Mouse (Mus musculus) cerebellum, postnatal 10 days (tissue): ENCODE data around the gene Trim67.

Experiments
- DNase-seq, 2 experiments: peaks; one replicate each; pipeline ENCODE4 v3.0.0; 2021; ENCODE audit warnings: mixed read lengths in 2 of 2

The Trim67 gene

GRCm38 (mm10) chr8:124792708-124793107 lies at the start of gene Trim67:
Trim67 (plus strand) TSS chr8:124793092.
- peak; percentile 95 to 98 for DNase-seq

DNA sequence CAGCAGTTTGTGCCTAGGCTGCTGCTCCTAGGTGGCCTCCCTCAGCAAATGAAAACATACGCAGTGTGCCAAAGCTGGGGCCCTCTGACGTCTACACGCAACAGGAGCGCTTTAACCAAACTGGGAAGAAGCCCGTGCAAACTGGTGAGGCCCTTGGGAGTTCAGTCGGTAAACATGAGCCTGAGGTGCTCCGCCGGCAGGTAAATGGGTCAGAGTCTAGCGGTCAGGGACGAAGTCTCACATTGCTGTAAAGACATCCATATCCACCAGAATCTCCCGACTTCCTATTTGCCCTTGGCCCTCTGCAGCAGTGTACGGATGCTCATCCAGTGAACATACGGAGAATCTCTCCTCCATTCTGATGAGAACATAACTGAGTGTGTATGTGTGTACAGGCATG lies 46.2 kb upstream of the Trim67 start:
- DNase-seq: no peak

GRCm38 (mm10) chr8:124751191-124751590 lies 41.7 kb upstream of the Trim67 start:
- DNase-seq: peak; percentile 20 to 30

DNA sequence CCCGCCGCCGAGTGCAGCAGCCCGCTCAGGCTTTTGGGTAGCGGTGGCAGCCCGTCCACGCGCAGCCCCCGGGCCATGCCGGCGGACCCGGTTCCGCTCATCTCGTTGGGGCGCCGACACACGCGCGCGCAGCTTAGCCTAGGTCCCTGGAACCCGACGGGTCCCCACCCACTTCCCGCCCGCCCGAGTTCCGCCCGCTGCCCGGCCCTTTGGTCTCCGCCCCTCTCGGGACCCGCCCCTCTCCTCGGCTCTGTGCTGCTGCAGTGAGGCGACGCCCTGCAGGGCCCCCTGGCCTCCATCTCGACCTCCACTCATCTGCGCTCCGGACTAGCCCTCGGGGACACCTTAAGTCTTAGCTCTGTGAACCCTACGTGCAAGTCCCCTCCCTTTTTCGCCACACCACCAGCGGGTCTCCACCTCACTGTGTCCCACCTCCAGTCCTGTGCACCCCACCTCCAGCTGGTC lies 41.2 kb upstream of the Trim67 start, which contains the start of gene Fam89a:
Fam89a (minus strand) TSS at position 124 of the 465 bp plus-strand sequence.
- DNase-seq: peak; percentile 33 to 48

DNA sequence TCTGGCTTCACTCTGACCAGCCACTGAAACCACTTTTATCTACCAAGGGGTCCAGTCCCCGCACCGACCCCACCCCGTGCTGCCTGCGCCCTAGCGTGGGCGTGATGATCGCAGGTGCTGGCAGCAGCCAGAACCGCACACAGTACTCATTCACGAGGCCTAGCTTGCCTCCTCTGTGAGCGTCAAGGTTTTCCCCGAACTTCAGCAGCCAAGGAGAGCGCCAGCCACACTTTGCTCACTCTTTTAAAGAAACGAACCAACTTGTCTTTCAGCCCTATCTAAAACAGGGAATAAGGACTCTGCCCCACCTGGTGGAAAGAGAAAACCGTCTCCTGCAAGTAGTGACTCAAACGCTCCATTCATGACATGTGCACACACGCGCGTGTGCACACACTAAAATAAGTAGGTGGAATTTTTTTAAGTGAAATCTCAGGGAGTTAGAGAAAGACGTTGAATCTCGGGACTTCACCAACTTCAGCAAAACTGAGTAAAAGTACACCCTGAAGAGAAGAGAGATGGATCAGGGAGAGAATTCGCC lies 40.5 kb upstream of the Trim67 start:
- DNase-seq: no peak

GRCm38 (mm10) chr8:124754101-124754791 lies 38.6 kb upstream of the Trim67 start:
- peak; percentile 36 to 55 for DNase-seq

GRCm38 (mm10) chr8:124754792-124755190 lies 38.1 kb upstream of the Trim67 start:
- DNase-seq: no peak

DNA sequence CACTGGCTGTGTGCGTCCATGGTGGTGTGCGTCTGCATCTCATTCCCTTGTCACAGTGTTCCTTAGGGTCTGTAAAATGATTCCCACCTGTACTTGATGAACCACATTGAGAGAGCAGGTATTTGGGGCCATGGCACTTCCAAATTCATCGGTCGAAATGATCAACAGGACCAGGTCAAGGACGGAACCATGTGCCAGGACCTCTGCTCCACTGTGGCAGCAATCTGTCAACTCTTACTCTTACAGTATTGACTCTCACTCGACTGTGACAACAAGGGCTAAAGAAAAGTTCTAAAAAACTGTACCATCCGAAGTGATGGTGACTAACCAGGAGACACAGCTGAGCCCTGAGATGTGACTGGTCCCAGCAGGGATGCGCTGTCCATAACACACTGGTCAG lies 37.4 kb upstream of the Trim67 start:
- DNase-seq: no peak

- DNase-seq: no peak
Measured at GRCm38 (mm10) chr8:124756153-124756552, 36.7 kb upstream of the Trim67 start.

DNA sequence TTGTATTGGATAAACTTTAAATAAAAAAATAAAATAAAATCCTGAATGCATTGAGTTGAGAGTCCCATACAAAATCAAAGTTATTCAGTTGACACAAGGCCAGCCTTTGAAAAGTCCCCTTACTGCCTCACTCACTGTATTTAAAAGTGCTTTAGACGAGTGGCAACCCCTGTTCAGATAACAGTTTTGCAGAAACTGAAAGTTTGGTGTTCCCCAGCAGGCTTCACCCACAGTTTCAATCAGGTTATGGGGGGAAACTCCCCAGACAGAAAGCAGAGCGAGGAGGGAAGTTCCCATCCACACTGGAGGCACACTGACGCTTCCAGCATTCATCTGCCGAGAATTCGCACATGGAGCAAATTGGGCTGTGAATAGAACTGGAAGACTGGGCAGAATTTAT lies 36.3 kb upstream of the Trim67 start:
- DNase-seq: no peak

DNA sequence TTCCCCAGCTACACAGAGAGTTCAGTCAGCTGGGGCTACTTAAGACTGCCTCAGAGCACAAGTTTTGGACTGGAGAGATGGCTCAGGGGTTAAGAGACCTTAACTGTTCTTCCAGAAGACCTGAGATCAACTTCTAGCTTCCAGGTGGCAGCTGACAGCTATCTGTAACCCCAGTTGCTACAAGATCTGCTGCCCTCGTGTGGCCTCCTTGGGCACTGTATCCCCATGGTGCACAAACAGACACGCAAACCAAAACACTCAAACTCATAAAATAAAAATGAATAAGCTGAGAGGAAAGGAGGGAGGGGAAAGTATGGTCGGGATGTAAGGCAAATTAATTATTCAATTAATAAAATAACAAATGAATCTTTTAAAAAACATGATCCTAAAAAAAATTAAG lies 34.3 kb upstream of the Trim67 start:
- DNase-seq: peak; percentile 73 to 76

GRCm38 (mm10) chr8:124763061-124763460 lies 29.8 kb upstream of the Trim67 start:
- DNase-seq: no peak

DNA sequence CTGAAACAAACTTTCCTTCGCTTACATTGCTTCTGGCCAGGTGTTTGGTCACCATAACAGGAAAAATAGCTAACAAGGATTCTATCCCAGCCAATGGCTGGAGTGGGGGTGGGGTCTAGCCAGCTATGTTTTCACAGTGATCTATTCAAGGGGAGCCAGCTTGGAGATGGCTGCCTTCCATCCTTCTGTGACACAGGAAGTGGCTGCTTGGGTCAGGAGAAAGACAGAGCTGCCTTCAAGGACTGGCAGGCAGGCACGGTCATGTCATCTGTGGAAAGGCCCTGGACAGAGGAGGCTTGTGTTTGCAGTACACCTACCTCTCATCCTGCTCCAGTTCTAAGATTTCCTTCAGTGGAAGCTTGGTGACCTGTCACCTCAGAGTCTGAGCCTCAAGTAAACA lies 20.5 kb upstream of the Trim67 start:
- DNase-seq: peak in 1 of 2 experiments; percentile 56

DNA sequence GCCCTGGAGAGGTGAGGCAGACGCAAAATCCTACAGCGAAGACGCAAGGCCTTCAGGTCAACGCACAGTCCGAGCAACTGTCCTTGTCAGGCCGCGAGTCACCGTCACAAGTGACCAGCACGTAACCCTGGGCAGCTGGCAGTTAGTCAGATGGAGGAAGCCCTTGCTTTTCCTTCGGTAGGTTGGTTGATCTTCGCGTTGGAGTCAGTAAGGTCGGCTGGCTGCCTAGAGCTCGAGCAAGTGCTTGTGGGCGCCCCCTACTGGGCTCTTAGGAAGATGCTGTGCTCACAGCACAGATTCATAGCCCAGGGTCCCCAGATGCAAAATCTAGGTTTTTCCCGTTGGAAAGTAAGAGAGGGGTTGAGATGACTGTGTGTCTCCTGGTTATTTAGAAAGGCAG lies 17.2 kb upstream of the Trim67 start:
- peak; percentile 92 to 94 for DNase-seq

- DNase-seq: peak; percentile 62 to 69
Measured at GRCm38 (mm10) chr8:124780236-124780635, 12.7 kb upstream of the Trim67 start.

- no peak for DNase-seq
Measured at GRCm38 (mm10) chr8:124782431-124782830, 10.5 kb upstream of the Trim67 start.

- peak in 1 of 2 experiments; percentile 13 for DNase-seq
Measured at GRCm38 (mm10) chr8:124783228-124783627, 9.7 kb upstream of the Trim67 start.

DNA sequence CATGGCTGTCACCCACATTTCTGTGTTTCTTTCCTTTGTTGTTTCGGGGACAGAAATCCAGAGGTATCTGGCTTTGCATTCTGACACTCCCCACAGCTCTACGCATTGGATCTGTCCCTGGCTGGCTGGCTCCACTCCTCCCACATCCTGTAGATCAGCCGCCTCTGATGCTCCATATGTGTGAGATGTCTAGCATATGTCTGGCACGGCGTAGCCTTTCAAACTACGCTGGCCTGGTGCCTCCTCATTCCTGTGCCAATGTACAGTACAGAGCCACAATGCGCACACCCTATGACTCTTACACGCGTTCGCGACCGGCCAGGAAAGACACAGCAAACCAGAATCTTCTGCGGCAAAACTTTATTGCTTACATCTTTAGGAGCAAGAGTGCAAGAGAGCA lies 8.3 kb upstream of the Trim67 start:
- peak; percentile 68 to 70 for DNase-seq

DNA sequence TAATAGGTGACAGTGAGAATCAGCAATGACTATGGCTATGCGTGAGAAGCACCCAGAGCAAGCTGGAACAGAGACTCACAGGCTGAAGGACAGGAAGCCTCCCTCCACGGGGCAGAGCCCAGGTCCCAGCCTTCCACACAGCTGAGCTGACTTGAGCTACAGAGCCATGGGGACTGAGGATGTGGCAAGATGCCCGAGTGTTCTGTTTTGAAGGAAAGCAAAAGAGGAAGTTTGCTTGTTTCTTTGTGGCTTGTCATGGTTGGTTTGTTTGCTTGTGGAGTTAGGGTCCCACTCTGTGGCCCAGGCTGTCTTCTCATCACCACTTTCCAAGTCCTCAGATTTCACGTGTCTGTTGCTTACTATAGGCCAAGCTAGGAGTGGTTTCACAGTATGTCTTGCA lies 2.2 kb upstream of the Trim67 start:
- no peak for DNase-seq

GRCm38 (mm10) chr8:124791751-124792150 lies 1.1 kb upstream of the Trim67 start:
- peak; percentile 65 to 71 for DNase-seq

DNA sequence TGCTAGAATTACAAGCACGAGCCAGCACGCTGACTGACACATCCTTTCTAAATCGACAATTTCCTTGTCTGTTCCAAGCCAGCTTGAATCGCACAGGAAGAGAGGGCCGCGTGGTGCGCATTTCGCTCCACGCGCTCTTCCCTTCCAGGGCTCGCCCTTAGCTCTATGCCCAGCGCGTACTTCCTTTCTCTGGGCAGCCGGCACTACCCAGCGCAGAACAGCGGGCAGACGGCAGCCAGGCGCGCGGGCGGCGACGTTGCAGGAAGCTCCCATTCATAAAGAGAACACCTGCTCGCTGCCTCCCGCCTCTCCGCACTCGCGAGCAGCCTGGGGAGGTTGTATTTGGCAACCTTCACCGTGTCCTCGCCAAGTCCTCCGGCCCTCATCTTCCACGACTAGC lies 706 bp upstream of the Trim67 start:
- DNase-seq: peak; percentile 86 to 88

DNA sequence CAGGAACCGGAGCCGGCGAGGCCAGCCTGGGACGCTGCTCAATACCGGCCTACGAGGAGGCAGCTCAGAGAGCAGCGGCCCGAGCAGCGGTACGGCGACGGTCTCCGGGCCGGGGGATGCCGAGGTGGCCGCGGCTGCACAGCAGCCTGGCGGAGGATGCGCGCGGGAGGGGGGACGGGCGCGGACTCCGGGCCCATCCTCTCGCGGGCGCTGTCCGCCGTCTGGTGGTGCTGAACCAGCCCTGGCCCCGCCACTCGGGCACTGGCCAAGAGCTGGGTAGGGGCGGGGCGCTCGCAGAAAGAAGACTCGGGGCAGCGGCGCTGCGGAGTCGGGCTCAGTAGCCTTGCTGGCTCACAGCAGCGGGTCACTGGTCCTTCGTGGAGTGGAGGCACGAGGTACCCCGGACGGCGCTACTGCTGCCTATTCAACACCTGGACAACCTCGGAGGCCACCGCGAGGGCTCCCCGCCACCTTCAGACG lies 320 bp downstream of the Trim67 start:
- peak; percentile 93 to 95 for DNase-seq

DNA sequence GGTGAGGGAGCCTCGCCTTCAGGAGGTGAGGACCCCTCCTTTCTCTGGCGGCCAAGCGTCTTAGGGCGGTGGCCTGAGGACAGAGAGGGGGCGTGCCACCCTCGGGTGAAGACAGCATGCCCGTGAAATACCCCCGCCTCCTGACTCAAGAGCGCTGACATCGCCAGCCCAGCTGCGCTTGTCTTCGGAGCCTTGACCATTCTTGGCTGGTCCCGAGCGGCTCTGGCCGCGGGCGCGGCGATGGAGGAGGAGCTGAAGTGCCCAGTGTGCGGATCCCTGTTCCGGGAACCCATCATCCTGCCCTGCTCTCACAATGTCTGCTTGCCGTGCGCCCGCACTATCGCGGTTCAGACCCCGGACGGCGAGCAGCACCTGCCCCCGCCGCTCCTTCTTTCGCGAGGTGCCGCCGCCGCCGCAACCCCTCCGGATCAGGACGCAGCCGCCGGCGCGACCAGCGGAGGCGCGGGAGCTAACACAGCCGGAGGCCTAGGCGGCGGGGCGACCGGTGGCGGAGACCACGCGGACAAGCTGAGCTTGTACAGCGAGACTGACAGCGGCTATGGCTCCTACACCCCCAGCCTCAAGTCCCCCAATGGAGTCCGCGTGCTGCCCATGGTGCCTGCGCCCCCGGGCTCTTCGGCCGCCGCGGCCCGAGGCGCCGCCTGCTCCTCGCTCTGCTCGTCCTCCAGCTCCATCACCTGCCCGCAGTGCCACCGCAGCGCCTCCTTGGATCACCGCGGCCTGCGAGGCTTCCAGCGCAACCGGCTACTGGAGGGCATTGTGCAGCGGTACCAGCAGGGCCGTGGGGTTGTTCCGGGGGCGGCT lies 981 bp downstream of the Trim67 start:
- peak; percentile 75 to 76 for DNase-seq

- DNase-seq: peak; percentile 94
Measured at GRCm38 (mm10) chr8:124794486-124794780, 1.5 kb downstream of the Trim67 start.
